Mouse (Mus musculus) liver, adult 2 months (tissue): ENCODE data around the gene Slc7a1. TPM values are rescaled to one million over a fixed set of nuclear protein-coding genes. Genes with fewer than 3 reads are reported as not detected.

Experiments used
- DNase-seq: peaks from one replicate; pipeline ENCODE4 v3.0.0-alpha.2; 2011; ENCODE audit warnings: low read depth, low spot score; ENCODE audit errors: extremely low read depth
- H3K27ac ChIP-seq: fragments of 200-500 bp; replicated peaks from 2 replicates; pipeline ENCODE4 v1.5.1; 2012; ENCODE audit warnings: low read depth, mild to moderate bottlenecking, control low read depth, inconsistent platforms, low read length; ENCODE audit not compliant: insufficient read depth
- H3K27me3 ChIP-seq: fragments of 200-500 bp; 2 replicates; pipeline ENCODE4 v1.6.1; 2012; ENCODE audit warnings: mild to moderate bottlenecking, moderate library complexity, low read length, inconsistent platforms; ENCODE audit not compliant: control insufficient read depth, insufficient read depth
- H3K36me3 ChIP-seq: fragments of 200-500 bp; 2 replicates; pipeline ENCODE4 v1.6.1; 2012; ENCODE audit warnings: low read length, inconsistent platforms; ENCODE audit not compliant: control insufficient read depth, insufficient read depth
- H3K4me1 ChIP-seq: fragments of 200-500 bp; 2 replicates; pipeline ENCODE4 v1.6.1; 2011; ENCODE audit warnings: low read length; ENCODE audit not compliant: control insufficient read depth, insufficient read depth
- H3K4me3 ChIP-seq: fragments of 200-500 bp; 2 replicates; pipeline ENCODE4 v1.5.1; 2011; ENCODE audit warnings: low read depth, mild to moderate bottlenecking, control low read depth, low read length, moderate library complexity; ENCODE audit not compliant: insufficient read depth
- H3K79me2 ChIP-seq: fragments of 200-500 bp; 2 replicates; pipeline ENCODE4 v1.6.1; 2012; ENCODE audit warnings: inconsistent platforms, mild to moderate bottlenecking, low read length, moderate library complexity; ENCODE audit not compliant: control insufficient read depth, insufficient read depth
- H3K9ac ChIP-seq: fragments of 200-500 bp; 2 replicates; pipeline ENCODE4 v1.6.1; 2012; ENCODE audit warnings: low read depth, mild to moderate bottlenecking, control low read depth, inconsistent platforms, low read length
- CTCF ChIP-seq: fragments of 200-500 bp; IDR thresholded peaks from 2 replicates; pipeline ENCODE4 v1.5.1; 2011; ENCODE audit warnings: low read depth, low read length, control low read depth
- POLR2A ChIP-seq: fragments of 200-500 bp; IDR thresholded peaks from 2 replicates; pipeline ENCODE4 v1.6.1; 2011; ENCODE audit warnings: low read length, control low read depth; ENCODE audit not compliant: insufficient read depth; ENCODE audit errors: extremely low read depth
- WGBS: fragments of 180-500 bp; shearing (Covaris S2); methylation state at CpG from one replicate; pipeline ENCODE4 v1.1.7; 2018; 5-methylcytosine and 5-hydroxymethylcytosine counted together
- polyA plus RNA-seq: library from polyadenylated mRNA; depleted of rRNA; stranded (reverse); fragments of >200 nt; gene quantifications from 2 replicates; pipeline ENCODE4 v1.2.3, GENCODE M21; 2012
- total RNA-seq: library from RNA; depleted of rRNA; stranded (reverse); fragments of >200 nt; gene quantifications from 2 replicates; pipeline ENCODE4 v1.2.3, GENCODE M21; 2014

Slc7a1 gene
- total and polyA plus RNA-seq, 2 experiments, result 0.18 to 0.23 TPM

DNA sequence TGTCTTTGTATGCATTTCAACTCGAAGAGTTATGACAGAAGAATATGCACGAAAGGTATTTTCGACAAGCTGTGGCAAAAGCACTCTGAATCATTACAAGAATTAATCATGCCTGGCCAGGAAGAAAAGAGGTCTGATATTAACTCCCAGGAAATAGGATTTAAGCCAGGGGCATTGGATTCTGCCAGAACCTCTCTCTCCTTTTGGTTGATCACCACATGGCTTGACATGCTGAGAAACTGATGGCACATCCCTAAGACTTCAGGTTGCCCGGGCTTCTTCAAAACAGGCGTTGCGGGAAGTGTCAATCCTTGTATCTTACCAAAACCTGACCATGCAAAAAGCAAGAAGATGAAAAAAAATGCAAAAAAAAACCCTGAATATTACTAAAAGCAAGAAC, 25.4 kb upstream of the Slc7a1 start:
- Histone ChIP-seq H3K4me3 (no peak overlapping the region), H3K9ac (no peak overlapping the region), H3K79me2 (no peaks in the 10 kb centered on the region), H3K27me3 (no peaks in the 10 kb centered on the region), H3K36me3 (no peaks in the 10 kb centered on the region), H3K27ac (no peak overlapping the region), H3K4me1 (no peaks in the 10 kb centered on the region)
- no peak for DNase-seq
- TF ChIP-seq CTCF, result no peak
- TF ChIP-seq POLR2A, result no peak
- WGBS, result 84% methylated on average over 6 of the region's 6 CpGs

DNA sequence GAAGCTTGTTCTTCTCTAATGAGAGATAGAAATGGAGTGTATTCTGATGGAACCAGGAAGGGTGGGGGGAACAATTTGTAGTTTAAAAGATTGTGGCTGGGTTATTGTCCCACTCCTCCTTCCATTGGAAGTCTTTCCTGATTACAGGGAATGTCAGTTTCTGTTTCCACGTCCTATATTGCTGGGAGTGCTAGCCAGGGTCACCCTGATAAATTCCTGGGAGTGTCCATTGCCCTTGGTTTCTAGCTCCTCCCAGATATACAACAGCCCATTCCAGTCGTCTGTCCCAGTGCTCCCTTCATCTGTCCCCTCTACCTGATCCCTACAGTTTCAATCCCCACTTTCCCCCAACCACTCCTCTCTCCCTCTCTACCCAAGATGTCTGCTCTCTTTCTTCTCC, 21.6 kb upstream of the Slc7a1 start:
- Histone ChIP-seq H3K36me3 (no peaks in the 10 kb centered on the region), H3K4me3 (no peak overlapping the region), H3K4me1 (no peaks in the 10 kb centered on the region), H3K9ac (no peak overlapping the region), H3K27me3 (no peaks in the 10 kb centered on the region), H3K79me2 (no peaks in the 10 kb centered on the region), H3K27ac (no peak overlapping the region)
- no peak for TF ChIP-seq CTCF
- TF ChIP-seq POLR2A, result no peak
- DNase-seq, result no peak
- WGBS, result 48% methylated on average over 2 of the region's 2 CpGs

DNA sequence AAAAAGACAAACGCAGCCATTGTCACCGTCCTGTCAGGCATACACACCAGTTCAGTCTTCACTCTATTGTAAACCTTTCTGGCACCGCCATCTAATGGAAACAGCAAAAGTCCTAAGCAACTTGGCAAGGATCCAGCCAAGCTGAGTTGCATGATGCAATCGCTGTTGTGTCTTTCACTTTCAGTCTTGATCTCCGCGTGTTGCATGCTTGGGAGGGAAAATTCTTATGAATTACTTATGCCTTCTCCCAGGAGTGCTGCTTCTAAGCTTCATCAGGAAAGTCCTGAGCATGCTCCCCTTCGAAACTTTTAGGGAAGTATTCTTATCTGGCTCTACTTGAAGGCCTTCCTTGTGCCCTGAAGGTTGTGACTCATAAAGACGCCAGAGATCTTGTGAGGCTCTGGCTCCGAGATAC, 19.4 kb upstream of the Slc7a1 start:
- Histone ChIP-seq H3K4me3 (no peak overlapping the region; the same call in 1 of the 2 replicates), H3K36me3 (no peaks in the 10 kb centered on the region), H3K4me1 (no peaks in the 10 kb centered on the region), H3K27ac (no peak overlapping the region), H3K79me2 (no peaks in the 10 kb centered on the region), H3K27me3 (no peaks in the 10 kb centered on the region), H3K9ac (no peak overlapping the region; the same call in 1 of the 2 replicates)
- peak; percentile 67 for DNase-seq
- TF ChIP-seq POLR2A, result no peak
- WGBS, result 53% methylated on average over 9 of the region's 9 CpGs

DNA sequence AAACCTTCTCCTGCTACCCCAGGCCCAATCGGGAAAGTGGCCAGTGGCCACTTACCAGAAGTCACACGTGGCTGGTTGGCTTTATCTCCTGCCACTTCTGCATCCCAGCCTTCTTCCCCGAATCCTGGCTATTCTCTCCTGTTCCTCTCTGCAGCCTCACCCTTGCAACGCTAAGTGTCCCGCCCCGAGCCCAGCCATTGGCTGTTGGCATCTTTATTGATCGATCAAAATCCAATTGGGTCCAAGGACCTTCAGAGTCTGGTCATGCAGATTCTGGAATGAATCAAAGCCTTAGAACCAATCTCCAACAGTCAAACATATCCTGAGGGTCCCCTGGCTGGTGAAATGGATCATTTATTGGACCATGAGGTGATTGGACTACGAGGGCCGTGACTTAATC, 18.7 kb upstream of the Slc7a1 start:
- no peaks in the 10 kb centered on the region for H3K27me3 ChIP-seq
- H3K4me1 ChIP-seq, result no peaks in the 10 kb centered on the region
- H3K9ac ChIP-seq, result no peak overlapping the region
- no peak overlapping the region for H3K27ac ChIP-seq
- H3K79me2 ChIP-seq, result no peaks in the 10 kb centered on the region
- no peaks in the 10 kb centered on the region for H3K36me3 ChIP-seq
- no peak overlapping the region for H3K4me3 ChIP-seq
- no peak for TF ChIP-seq POLR2A
- TF ChIP-seq CTCF, result no peak
- DNase-seq, result no peak
- WGBS, result 95% methylated on average over 9 of the region's 9 CpGs

DNA sequence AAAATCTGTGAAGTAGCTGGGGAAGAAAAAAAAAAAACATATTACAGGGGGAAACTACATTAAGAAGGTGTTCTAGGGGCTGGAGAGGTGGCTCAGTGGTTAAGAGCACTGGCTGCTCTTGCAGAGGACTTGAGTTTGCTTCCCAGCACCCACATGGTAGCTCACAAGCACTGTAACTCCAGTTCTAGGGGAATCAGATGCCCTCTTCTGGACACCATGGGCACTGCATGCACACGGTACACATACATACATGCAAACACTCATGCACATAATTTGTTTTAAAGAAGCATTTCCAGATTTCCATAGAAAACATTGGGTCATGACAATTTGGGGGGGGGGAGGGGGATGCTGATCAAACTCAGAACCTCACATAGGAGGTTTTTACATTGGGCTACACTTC, 18.1 kb upstream of the Slc7a1 start:
- H3K4me3 ChIP-seq, result no peak overlapping the region
- no peaks in the 10 kb centered on the region for H3K4me1 ChIP-seq
- WGBS, result 100% methylated on average over 1 of the region's 1 CpGs
- H3K27ac ChIP-seq, result no peak overlapping the region
- no peak overlapping the region for H3K9ac ChIP-seq
- no peak for TF ChIP-seq CTCF
- no peak for TF ChIP-seq POLR2A
- H3K79me2 ChIP-seq, result no peaks in the 10 kb centered on the region
- no peaks in the 10 kb centered on the region for H3K27me3 ChIP-seq
- no peaks in the 10 kb centered on the region for H3K36me3 ChIP-seq
- DNase-seq, result no peak

DNA sequence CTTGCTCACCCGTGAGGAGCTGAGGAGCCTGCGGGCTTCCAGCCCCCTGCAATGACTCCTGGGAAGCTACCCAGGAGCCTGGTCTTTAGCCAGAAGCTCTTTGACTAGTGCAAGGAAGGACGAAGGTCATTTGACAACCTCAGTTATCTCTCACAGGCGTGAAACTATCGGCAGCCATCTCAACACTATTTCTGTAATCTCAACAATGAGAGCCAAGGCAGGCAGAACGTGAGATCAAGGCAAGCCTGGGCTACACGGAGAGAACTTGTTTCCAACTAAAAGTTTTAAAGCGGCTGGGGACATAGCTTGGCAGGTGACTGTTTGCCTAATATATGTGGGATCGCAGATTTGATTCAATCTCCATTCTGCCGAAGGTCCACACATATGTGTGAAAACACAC, 16.8 kb upstream of the Slc7a1 start:
- Histone ChIP-seq H3K4me1 (no peaks in the 10 kb centered on the region), H3K79me2 (no peaks in the 10 kb centered on the region), H3K27me3 (no peaks in the 10 kb centered on the region), H3K36me3 (no peaks in the 10 kb centered on the region), H3K9ac (no peak overlapping the region), H3K4me3 (no peak overlapping the region), H3K27ac (no peak overlapping the region)
- TF ChIP-seq CTCF, result no peak
- no peak for TF ChIP-seq POLR2A
- no peak for DNase-seq
- 58% methylated on average over 10 of the region's 10 CpGs for WGBS
